ENCODE assay signal across 8 mouse cellular contexts in the genomic region with DNA sequence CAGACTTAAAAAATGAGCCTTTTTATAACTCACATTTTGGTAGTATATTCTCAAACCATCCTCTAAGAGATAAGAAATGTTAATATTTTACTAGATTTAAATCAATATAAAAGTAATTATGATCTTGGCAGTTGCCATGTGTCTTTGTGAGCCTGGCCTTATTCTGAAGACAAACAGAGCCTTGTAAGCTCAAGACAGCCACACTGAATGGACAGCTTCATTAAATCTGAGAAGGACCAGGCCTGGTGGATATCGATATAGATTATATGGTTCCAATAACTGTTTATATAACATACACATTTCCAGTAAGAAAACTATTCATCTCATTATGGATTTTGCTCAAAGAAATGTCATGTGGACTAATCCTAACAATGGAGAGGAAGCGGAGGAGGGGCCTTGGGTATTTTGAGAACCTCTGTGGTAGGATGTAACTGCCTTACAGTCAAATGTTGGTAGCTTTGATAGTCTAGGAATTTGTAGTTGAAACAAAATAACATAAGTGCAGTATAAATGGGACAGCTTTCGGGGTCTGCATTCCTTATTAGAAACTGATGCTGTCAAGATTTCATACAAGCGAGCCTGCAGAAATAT.
"Had no signal": no experiment of that assay in that cellular context is flagged by ENCODE, and none has a peak within 500 bp of the region (broad histone marks: within the 10 kb centered on the region; RNA-seq: fewer than 3 reads in every experiment).

No protein-coding gene starts in this region.

- ATAC-seq: liver, embryonic 12.5 days; midbrain, embryonic 13.5 days had no signal

- H3K27me3 ChIP-seq: hindbrain, embryonic 15.5 days; limb, embryonic 12.5 days; liver, embryonic 12.5 days; midbrain, embryonic 13.5 days had no signal

- H3K9ac ChIP-seq: hindbrain, embryonic 15.5 days; limb, embryonic 12.5 days; liver, embryonic 12.5 days; midbrain, embryonic 13.5 days had no signal

- H3K4me2 ChIP-seq: hindbrain, embryonic 15.5 days; limb, embryonic 12.5 days; liver, embryonic 12.5 days; midbrain, embryonic 13.5 days had no signal

- H3K9me3 ChIP-seq: hindbrain, embryonic 15.5 days; limb, embryonic 12.5 days; liver, embryonic 12.5 days; midbrain, embryonic 13.5 days had no signal

- DNase-seq: kidney, postnatal 14 days; right cerebral cortex, postnatal 14 days; thymus, postnatal 36 days had no signal

- H3K36me3 ChIP-seq: hindbrain, embryonic 15.5 days; limb, embryonic 12.5 days; liver, embryonic 12.5 days; midbrain, embryonic 13.5 days had no signal

- H3K4me1 ChIP-seq: hindbrain, embryonic 15.5 days; liver, embryonic 12.5 days; midbrain, embryonic 13.5 days had no signal

- H3K4me3 ChIP-seq: hindbrain, embryonic 15.5 days; left cerebral cortex, adult 2 months; limb, embryonic 12.5 days; liver, embryonic 12.5 days; midbrain, embryonic 13.5 days had no signal

- H3K27ac ChIP-seq: hindbrain, embryonic 15.5 days; left cerebral cortex, adult 2 months; limb, embryonic 12.5 days; liver, embryonic 12.5 days; midbrain, embryonic 13.5 days had no signal
